Mouse (Mus musculus): ENCODE results near the gene Tcf7l1. TPM values are rescaled to one million over a fixed set of nuclear protein-coding genes. Genes with fewer than 3 reads are reported as not detected.

Tcf7l1 gene
- polyA plus RNA-seq, 1 experiment from 2014 or later = 21.7 TPM

DNA sequence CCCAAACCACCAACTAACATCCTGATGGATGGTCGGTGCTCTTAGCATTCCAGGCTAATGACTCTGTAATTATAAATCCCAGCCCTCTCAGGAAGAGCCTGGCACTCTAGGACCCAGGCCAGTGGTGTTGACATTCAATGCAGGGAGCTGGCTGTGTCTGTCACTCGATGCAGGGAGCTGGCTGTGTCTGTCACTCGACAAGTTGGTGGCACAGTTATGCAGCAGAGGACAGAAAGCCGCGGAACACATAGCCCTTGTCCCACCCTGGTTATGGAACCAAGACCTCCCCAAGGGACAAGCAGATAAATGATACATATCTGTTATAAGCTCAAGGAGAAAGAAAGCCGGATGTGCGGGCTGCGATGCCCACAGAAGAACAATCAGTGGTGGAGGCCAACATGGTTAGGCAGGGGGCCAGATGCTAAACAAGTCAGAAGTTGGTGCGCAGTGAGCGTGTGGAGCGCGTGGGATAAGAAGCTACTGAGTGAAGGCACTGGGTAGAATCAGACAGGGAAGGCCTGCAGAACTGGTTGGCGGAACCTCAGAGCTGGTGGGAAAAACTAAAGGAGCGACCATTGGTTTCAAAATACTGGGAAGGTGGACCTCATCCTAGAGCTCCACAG lies 33.7 kb downstream of the Tcf7l1 start:
- 76% methylated on average over 14 of the region's 14 CpGs for WGBS
- H3K27ac ChIP-seq (replicated peaks) = no peak overlapping the region

DNA sequence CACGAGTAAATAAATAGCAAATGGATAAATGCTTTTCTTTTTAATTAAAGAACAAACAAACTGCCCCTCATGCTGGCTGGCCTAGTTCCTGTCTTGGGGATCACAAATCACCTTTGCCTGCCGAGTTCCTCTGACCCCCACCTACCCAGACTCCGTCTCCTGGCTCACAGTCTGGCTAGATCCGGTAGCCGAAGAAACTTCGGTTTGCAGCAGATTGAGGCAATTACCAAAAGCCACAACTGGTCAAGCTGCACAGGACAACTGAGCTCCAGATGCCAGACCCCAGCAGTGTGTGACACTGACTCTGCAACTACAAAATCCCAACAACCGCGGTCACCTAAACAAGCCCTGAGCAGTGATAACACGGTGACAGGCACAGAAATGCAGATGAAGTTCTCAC lies 34.8 kb downstream of the Tcf7l1 start:
- no peak overlapping the region for H3K9ac ChIP-seq (replicated peaks)
- 44% methylated on average over 9 of the region's 9 CpGs for WGBS
- H3K27me3 ChIP-seq = no peaks in the 10 kb centered on the region
- H3K4me3 ChIP-seq = no peak overlapping the region
- H3K27ac ChIP-seq (replicated peaks) = no peak overlapping the region
- H3K36me3 ChIP-seq = no peaks in the 10 kb centered on the region
- H3K4me2 ChIP-seq (replicated peaks) = no peak overlapping the region
- no peak for ATAC-seq (ENCODE audit: low FRiP score, low read depth)
- H3K4me1 ChIP-seq = peaks cover 38% of the 10 kb centered on the region
- H3K9me3 ChIP-seq = no peaks in the 10 kb centered on the region

More for the DNA sequence above, 33.7 kb downstream of the Tcf7l1 start:
- no peak for ATAC-seq (ENCODE audit: low FRiP score, low read depth)
- H3K36me3 ChIP-seq = no peaks in the 10 kb centered on the region
- H3K27me3 ChIP-seq = no peaks in the 10 kb centered on the region
- no peak overlapping the region for H3K4me3 ChIP-seq
- no peak overlapping the region for H3K9ac ChIP-seq (replicated peaks)
- H3K9me3 ChIP-seq = no peaks in the 10 kb centered on the region
- peaks cover 31% of the 10 kb centered on the region for H3K4me1 ChIP-seq
- H3K4me2 ChIP-seq (replicated peaks) = no peak overlapping the region

DNA sequence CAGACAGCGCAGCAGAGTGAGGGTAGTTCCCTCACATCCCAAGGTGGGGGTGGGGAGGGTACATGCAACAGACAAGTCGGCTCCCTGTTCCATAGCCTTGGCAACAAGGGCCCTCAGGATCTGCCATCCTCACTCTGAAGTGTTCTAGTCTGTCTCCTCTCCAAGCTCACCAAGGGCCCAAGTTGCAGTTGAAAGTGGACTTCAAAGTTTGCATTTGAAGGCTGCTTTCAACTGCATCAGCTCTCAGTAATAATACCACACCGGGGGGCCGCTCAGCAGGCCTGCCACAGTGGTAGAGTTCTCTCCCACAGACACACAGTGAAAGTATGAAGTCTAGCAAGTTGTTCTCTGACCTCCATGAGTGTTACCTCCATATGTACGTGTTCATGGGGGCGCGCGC lies 35.3 kb downstream of the Tcf7l1 start:
- H3K4me3 ChIP-seq = no peak overlapping the region
- H3K9ac ChIP-seq (replicated peaks) = no peak overlapping the region
- peaks cover 38% of the 10 kb centered on the region for H3K4me1 ChIP-seq
- H3K27me3 ChIP-seq = no peaks in the 10 kb centered on the region
- no peak overlapping the region for H3K27ac ChIP-seq (replicated peaks)
- no peaks in the 10 kb centered on the region for H3K9me3 ChIP-seq
- no peak overlapping the region for H3K4me2 ChIP-seq (replicated peaks)
- WGBS = 76% methylated on average over 8 of the region's 8 CpGs
- H3K36me3 ChIP-seq = no peaks in the 10 kb centered on the region
- no peak for ATAC-seq (ENCODE audit: low FRiP score, low read depth)

GRCm38 (mm10) chr6:72752824-72753223 lies 36.2 kb downstream of the Tcf7l1 start:
- 88% methylated on average over 15 of the region's 15 CpGs for WGBS
- Histone ChIP-seq H3K9ac (replicated peaks) (no peak overlapping the region), H3K27ac (replicated peaks) (no peak overlapping the region), H3K4me1 (peaks cover 39% of the 10 kb centered on the region), H3K9me3 (no peaks in the 10 kb centered on the region), H3K4me3 (no peak overlapping the region), H3K36me3 (no peaks in the 10 kb centered on the region), H3K27me3 (no peaks in the 10 kb centered on the region), H3K4me2 (replicated peaks) (no peak overlapping the region)
- no peak for ATAC-seq (ENCODE audit: low FRiP score, low read depth)

DNA sequence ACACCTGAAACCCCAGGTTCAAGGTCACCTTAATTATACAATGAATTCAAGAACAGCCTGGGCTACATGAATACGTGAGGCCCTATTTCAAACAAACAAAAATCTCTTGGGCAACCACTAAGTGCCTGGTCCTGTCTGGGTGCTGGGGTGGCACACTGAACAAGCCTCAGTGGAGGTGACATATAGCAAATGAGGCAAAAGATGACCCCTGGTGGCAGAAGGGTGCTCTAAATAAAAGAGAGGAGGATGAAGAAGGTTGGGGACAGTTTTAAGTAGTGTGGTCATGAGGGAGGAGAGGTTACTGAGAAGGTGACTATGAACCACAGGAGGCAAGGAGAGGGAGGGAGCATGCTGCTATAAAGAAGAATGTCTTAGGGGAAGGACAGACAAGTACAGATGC lies 37.8 kb downstream of the Tcf7l1 start:
- 84% methylated on average over 1 of the region's 1 CpGs for WGBS
- no peak for ATAC-seq (ENCODE audit: low FRiP score, low read depth)
- H3K36me3 ChIP-seq = no peaks in the 10 kb centered on the region
- H3K4me2 ChIP-seq (replicated peaks) = no peak overlapping the region
- no peaks in the 10 kb centered on the region for H3K9me3 ChIP-seq
- H3K27me3 ChIP-seq = no peaks in the 10 kb centered on the region
- H3K27ac ChIP-seq (replicated peaks) = no peak overlapping the region
- H3K9ac ChIP-seq (replicated peaks) = no peak overlapping the region
- H3K4me3 ChIP-seq = no peak overlapping the region
- H3K4me1 ChIP-seq = peaks cover 42% of the 10 kb centered on the region

DNA sequence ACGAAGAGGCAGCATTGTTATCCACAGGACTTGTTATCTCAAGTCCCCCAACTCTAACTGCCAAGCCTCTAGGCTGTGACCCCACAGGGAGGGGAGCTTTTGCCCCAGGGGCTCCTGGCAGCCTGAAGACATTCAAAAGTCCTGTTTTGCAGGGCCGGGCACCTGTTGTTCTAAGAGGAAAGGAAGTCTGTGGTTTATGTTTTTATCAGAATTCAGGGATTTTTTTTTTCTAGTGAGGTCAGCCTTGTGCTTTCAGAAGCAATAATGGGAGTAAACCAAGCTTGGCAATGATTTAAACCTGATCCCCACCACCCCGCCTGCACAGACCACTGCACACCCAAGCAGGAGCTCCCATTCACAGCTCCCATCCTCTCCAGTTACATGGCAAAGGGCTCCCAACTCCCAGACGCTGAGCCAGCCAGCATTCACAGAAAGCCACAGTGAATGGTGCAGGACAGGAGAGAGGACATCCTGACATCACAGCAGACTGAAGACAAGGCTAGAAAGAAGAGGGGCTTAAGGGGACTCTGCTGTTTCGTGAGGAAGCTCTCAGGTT lies 40.1 kb downstream of the Tcf7l1 start:
- Histone ChIP-seq H3K9ac (replicated peaks) (no peak overlapping the region), H3K9me3 (no peaks in the 10 kb centered on the region), H3K4me1 (peaks cover 28% of the 10 kb centered on the region), H3K27me3 (no peaks in the 10 kb centered on the region), H3K36me3 (no peaks in the 10 kb centered on the region), H3K4me3 (no peak overlapping the region), H3K4me2 (replicated peaks) (no peak overlapping the region; the same call in 1 of the 2 replicates), H3K27ac (replicated peaks) (peak overlapping the region; percentile 20; the same call in 1 of the 2 replicates)
- 12% methylated on average over 5 of the region's 5 CpGs for WGBS
- ATAC-seq (ENCODE audit: low FRiP score, low read depth) = no peak

DNA sequence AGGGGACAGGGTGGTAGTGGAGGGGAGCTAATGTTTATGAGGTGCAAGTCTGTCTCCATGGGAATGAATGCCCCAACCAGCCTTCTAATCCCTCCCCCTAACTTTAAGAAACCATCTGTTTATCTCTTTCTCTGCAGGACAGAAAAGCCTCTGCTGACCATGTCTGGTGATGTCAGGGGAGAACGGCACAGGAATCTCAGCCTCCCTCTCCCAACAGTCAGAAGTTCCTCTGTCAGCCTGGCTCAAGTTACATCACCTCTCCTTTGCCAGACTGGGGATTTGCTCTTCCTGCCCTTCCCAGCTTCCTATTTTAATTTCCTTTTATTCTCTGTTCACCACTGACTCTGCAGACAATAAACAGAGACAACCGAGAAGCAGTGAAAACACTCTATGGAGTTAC lies 40.6 kb downstream of the Tcf7l1 start:
- ATAC-seq (ENCODE audit: low FRiP score, low read depth) = no peak
- WGBS = 2% methylated on average over 2 of the region's 2 CpGs
- H3K36me3 ChIP-seq = no peaks in the 10 kb centered on the region
- no peak overlapping the region for H3K4me2 ChIP-seq (replicated peaks)
- no peaks in the 10 kb centered on the region for H3K9me3 ChIP-seq
- H3K9ac ChIP-seq (replicated peaks) = no peak overlapping the region
- H3K4me1 ChIP-seq = peaks cover 29% of the 10 kb centered on the region
- H3K4me3 ChIP-seq = no peak overlapping the region
- no peaks in the 10 kb centered on the region for H3K27me3 ChIP-seq
- H3K27ac ChIP-seq (replicated peaks) = 0 out of 2 replicates have a peak overlapping the region, but pooled peaks have one; percentile 20

DNA sequence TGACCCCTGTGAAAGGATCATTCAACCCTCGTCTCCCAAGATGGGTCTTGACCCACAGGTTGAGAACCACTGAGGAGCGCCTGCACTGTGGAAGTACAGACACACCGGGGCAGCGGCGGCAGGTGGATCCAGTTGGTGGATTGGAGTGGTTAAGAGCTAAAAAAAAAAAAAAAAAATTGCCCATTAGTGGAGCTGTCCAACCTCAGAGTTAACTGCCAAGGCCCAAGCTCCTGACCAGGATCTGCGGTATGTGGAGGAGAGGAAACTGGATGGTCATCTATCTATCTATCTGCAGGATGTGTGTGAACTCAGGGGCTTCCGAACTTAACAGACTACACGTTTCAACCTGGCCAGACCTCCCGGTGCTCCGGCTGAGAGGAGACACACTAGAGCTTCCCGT lies 41.2 kb downstream of the Tcf7l1 start:
- peaks cover 29% of the 10 kb centered on the region for H3K4me1 ChIP-seq
- no peak overlapping the region for H3K4me2 ChIP-seq (replicated peaks)
- H3K4me3 ChIP-seq = no peak overlapping the region
- no peaks in the 10 kb centered on the region; the same call in 1 of the 2 replicates for H3K27me3 ChIP-seq
- H3K27ac ChIP-seq (replicated peaks) = no peak overlapping the region
- ATAC-seq (ENCODE audit: low FRiP score, low read depth) = no peak
- 75% methylated on average over 11 of the region's 11 CpGs for WGBS
- H3K9ac ChIP-seq (replicated peaks) = no peak overlapping the region
- H3K36me3 ChIP-seq = no peaks in the 10 kb centered on the region
- no peaks in the 10 kb centered on the region for H3K9me3 ChIP-seq

- Histone ChIP-seq H3K4me2 (replicated peaks) (no peak overlapping the region), H3K4me1 (peaks cover 25% of the 10 kb centered on the region), H3K4me3 (no peak overlapping the region), H3K9ac (replicated peaks) (no peak overlapping the region), H3K9me3 (no peaks in the 10 kb centered on the region), H3K27me3 (no peaks in the 10 kb centered on the region; the same call in 1 of the 2 replicates), H3K36me3 (no peaks in the 10 kb centered on the region), H3K27ac (replicated peaks) (no peak overlapping the region)
- ATAC-seq (ENCODE audit: low FRiP score, low read depth) = no peak
- 42% methylated on average over 4 of the region's 4 CpGs for WGBS
These were observed 41.9 kb downstream of the Tcf7l1 start for GRCm38 (mm10) chr6:72747156-72747555.

DNA sequence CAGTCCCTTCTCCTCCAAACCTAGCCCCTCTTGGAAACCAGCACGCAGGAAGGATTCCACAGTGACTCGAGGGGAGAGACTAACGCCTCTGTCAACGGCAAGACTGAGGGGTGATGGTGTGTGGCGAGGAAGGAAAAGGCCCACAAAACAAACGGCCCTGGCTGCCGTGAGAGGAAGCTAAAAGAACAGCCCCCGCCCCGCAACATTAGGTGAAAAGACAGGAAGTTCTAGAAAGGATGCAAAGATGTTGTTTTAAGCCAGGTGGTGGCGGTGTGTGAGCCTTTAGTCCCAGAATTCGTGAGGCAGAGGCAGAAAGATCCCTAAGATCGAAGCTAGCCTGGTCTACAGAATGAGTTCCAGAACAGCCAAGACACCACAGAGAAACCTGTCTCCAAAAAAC lies 43.3 kb downstream of the Tcf7l1 start:
- Histone ChIP-seq H3K4me1 (peaks cover 30% of the 10 kb centered on the region), H3K4me2 (replicated peaks) (no peak overlapping the region), H3K27me3 (no peaks in the 10 kb centered on the region; the same call in 1 of the 2 replicates), H3K9me3 (no peaks in the 10 kb centered on the region), H3K9ac (replicated peaks) (no peak overlapping the region), H3K27ac (replicated peaks) (no peak overlapping the region), H3K36me3 (no peaks in the 10 kb centered on the region), H3K4me3 (no peak overlapping the region)
- 72% methylated on average over 12 of the region's 12 CpGs for WGBS
- ATAC-seq (ENCODE audit: low FRiP score, low read depth) = no peak

DNA sequence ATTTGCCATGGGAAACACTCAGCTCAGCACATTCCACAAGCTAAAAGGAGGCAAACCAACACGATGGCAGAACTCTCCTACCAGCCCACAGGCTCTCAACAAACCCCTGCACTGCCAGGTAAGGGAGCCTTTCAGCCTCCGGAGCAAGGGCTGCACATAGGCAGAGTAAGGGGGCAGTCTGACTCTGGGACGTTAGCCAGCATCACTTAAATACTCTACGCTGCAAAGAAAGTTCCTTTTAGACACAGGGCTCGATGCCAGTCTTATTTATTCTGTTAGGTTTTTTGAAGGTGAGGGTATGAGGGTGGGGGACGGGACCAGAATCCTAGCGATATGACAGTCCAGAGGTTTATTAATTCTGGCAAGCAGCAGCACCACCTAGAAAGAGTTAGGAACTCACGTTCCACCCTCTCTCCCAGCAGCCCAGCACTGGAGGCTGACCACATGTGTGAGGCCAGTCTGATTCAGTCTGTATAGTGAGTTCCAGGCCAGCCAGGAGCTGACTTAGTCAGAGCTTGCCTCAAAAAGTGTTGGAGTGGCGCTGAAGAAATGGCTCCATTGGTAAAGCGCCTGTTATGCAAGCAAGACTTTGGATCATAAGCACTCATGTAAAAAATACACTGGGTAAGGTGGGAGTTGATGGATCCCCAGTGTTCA lies 44.8 kb downstream of the Tcf7l1 start:
- Histone ChIP-seq H3K27ac (replicated peaks) (no peak overlapping the region), H3K9ac (replicated peaks) (no peak overlapping the region), H3K4me2 (replicated peaks) (no peak overlapping the region), H3K36me3 (no peaks in the 10 kb centered on the region), H3K9me3 (no peaks in the 10 kb centered on the region), H3K4me3 (no peak overlapping the region), H3K27me3 (no peaks in the 10 kb centered on the region; the same call in 1 of the 2 replicates), H3K4me1 (peaks cover 27% of the 10 kb centered on the region)
- no peak for ATAC-seq (ENCODE audit: low FRiP score, low read depth)
- WGBS = 84% methylated on average over 10 of the region's 10 CpGs

GRCm38 (mm10) chr6:72743624-72744041 lies 45.4 kb downstream of the Tcf7l1 start:
- no peak overlapping the region for H3K4me3 ChIP-seq
- H3K27ac ChIP-seq (replicated peaks) = no peak overlapping the region
- H3K27me3 ChIP-seq = no peaks in the 10 kb centered on the region; the same call in 1 of the 2 replicates
- H3K36me3 ChIP-seq = no peaks in the 10 kb centered on the region
- no peak for ATAC-seq (ENCODE audit: low FRiP score, low read depth)
- H3K4me2 ChIP-seq (replicated peaks) = no peak overlapping the region
- WGBS = 88% methylated on average over 3 of the region's 3 CpGs
- no peaks in the 10 kb centered on the region for H3K9me3 ChIP-seq
- peaks cover 21% of the 10 kb centered on the region for H3K4me1 ChIP-seq
- no peak overlapping the region for H3K9ac ChIP-seq (replicated peaks)

Data from midbrain, embryonic 12.5 days (tissue).